Mouse (Mus musculus): ENCODE data around the gene Lama1. TPM values are rescaled to one million over a fixed set of nuclear protein-coding genes. Genes with fewer than 3 reads are reported as not detected.

The Lama1 gene
- polyA plus RNA-seq, 1 experiment: not detected

DNA sequence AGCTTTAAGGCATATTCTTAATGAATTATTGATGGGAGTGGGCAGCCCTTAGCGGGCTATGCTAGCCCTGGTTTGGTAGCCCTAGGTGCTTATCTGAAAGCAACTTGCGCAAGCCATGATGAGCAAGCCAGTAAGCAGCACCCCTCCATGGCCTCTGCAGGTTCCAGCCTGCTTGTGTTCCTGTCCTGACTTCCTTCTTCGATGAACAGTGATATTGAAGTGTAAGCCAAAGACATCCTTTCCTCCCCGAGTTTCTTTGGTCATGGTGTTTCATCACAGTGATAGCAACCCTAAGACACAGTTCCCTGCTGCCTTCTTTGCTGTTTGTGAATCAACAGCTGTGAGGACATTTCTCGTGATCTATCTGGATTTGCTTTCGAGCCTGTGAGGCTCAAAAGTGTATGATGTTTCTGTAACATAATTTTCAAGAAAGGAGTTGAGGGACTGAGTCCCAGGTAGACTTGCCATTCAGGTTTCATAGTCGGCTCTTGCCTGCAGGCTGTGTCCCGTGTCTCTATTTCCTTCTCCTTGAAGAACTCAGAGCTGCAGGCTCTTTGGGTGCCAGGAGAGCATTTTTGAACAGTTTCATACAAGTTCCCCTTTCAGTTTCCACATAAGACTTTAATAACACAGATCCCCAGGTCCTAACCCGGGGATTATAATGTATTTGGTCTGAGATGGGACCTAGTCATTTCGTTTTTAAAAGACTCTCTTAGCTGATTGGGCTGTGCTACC lies 8.1 kb downstream of the Lama1 start:
- no peak overlapping the region for H3ac ChIP-seq (ENCODE audit: control insufficient read depth, insufficient read length, low read depth)
- no peaks in the 10 kb centered on the region for H3K36me3 ChIP-seq (ENCODE audit: control insufficient read depth, insufficient read depth)
- peaks cover 23% of the 10 kb centered on the region for H3K27me3 ChIP-seq (ENCODE audit: control insufficient read depth, insufficient read depth, insufficient read length)
- no peaks in the 10 kb centered on the region for H3K79me3 ChIP-seq (ENCODE audit: low read depth)
- TF ChIP-seq FOSL1 (IDR thresholded peaks at IDR 0.05; ENCODE audit: insufficient read depth, low read length, poor library complexity, severe bottlenecking): no peak
- no peak for TF ChIP-seq MYOG (IDR thresholded peaks at IDR 0.05; ENCODE audit: control insufficient read depth, extremely low read depth, insufficient read length)
- no peak for TF ChIP-seq USF1 (IDR thresholded peaks at IDR 0.05; ENCODE audit: low read depth)
- TF ChIP-seq MYOD1 (IDR thresholded peaks at IDR 0.05; ENCODE audit: control insufficient read depth, insufficient read length, low read depth): no peak
- TF ChIP-seq CEBPB (IDR thresholded peaks at IDR 0.05; ENCODE audit: low read depth): no peak
- no peak for TF ChIP-seq MAX (IDR thresholded peaks at IDR 0.05)
- no peak for TF ChIP-seq CTCF (IDR thresholded peaks at IDR 0.05; ENCODE audit: control insufficient read depth, insufficient read depth, insufficient read length)
- no peak overlapping the region for H3K4me3 ChIP-seq (ENCODE audit: insufficient read depth, poor library complexity, severe bottlenecking)
- H3K79me2 ChIP-seq (ENCODE audit: control insufficient read depth, insufficient read depth): no peaks in the 10 kb centered on the region

- no peak overlapping the region for H3K4me3 ChIP-seq (ENCODE audit: insufficient read depth, poor library complexity, severe bottlenecking)
- H3ac ChIP-seq (ENCODE audit: control insufficient read depth, insufficient read length, low read depth): no peak overlapping the region
Observed at GRCm38 (mm10) chr17:67706372-67706771, 9.3 kb downstream of the Lama1 start.

GRCm38 (mm10) chr17:67707793-67708364 lies 10.8 kb downstream of the Lama1 start:
- no peak for TF ChIP-seq FOSL1 (IDR thresholded peaks at IDR 0.05; ENCODE audit: insufficient read depth, low read length, poor library complexity, severe bottlenecking)
- TF ChIP-seq MYOD1 (IDR thresholded peaks at IDR 0.05; ENCODE audit: control insufficient read depth, insufficient read length, low read depth): no peak
- TF ChIP-seq MAX (IDR thresholded peaks at IDR 0.05): no peak
- TF ChIP-seq MYOG (IDR thresholded peaks at IDR 0.05; ENCODE audit: control insufficient read depth, extremely low read depth, insufficient read length): no peak
- no peak for TF ChIP-seq CTCF (IDR thresholded peaks at IDR 0.05; ENCODE audit: control insufficient read depth, insufficient read depth, insufficient read length)
- TF ChIP-seq USF1 (IDR thresholded peaks at IDR 0.05; ENCODE audit: low read depth): no peak
- no peak for TF ChIP-seq CEBPB (IDR thresholded peaks at IDR 0.05; ENCODE audit: low read depth)
- Histone ChIP-seq H3K79me2 (ENCODE audit: control insufficient read depth, insufficient read depth) (no peaks in the 10 kb centered on the region), H3K79me3 (ENCODE audit: low read depth) (no peaks in the 10 kb centered on the region), H3K36me3 (ENCODE audit: control insufficient read depth, insufficient read depth) (no peaks in the 10 kb centered on the region), H3ac (ENCODE audit: control insufficient read depth, insufficient read length, low read depth) (no peak overlapping the region), H3K27me3 (ENCODE audit: control insufficient read depth, insufficient read depth, insufficient read length) (peaks cover 30% of the 10 kb centered on the region), H3K4me3 (ENCODE audit: insufficient read depth, poor library complexity, severe bottlenecking) (no peak overlapping the region)

More at GRCm38 (mm10) chr17:67706372-67706771, 9.3 kb downstream of the Lama1 start:
- Histone ChIP-seq H3K27me3 (ENCODE audit: control insufficient read depth, insufficient read depth, insufficient read length) (peaks cover 23% of the 10 kb centered on the region), H3K36me3 (ENCODE audit: control insufficient read depth, insufficient read depth) (no peaks in the 10 kb centered on the region), H3K79me3 (ENCODE audit: low read depth) (no peaks in the 10 kb centered on the region), H3K79me2 (ENCODE audit: control insufficient read depth, insufficient read depth) (no peaks in the 10 kb centered on the region)
- no peak for TF ChIP-seq MYOD1 (IDR thresholded peaks at IDR 0.05; ENCODE audit: control insufficient read depth, insufficient read length, low read depth)
- TF ChIP-seq USF1 (IDR thresholded peaks at IDR 0.05; ENCODE audit: low read depth): no peak
- no peak for TF ChIP-seq FOSL1 (IDR thresholded peaks at IDR 0.05; ENCODE audit: insufficient read depth, low read length, poor library complexity, severe bottlenecking)
- TF ChIP-seq MAX (IDR thresholded peaks at IDR 0.05): no peak

GRCm38 (mm10) chr17:67710377-67710781 lies 13.3 kb downstream of the Lama1 start:
- TF ChIP-seq MYOG (IDR thresholded peaks at IDR 0.05; ENCODE audit: control insufficient read depth, extremely low read depth, insufficient read length) (no peak), CEBPB (IDR thresholded peaks at IDR 0.05; ENCODE audit: low read depth) (no peak), MYOD1 (IDR thresholded peaks at IDR 0.05; ENCODE audit: control insufficient read depth, insufficient read length, low read depth) (no peak), MAX (IDR thresholded peaks at IDR 0.05) (no peak), USF1 (IDR thresholded peaks at IDR 0.05; ENCODE audit: low read depth) (no peak), CTCF (IDR thresholded peaks at IDR 0.05; ENCODE audit: control insufficient read depth, insufficient read depth, insufficient read length) (no peak), FOSL1 (IDR thresholded peaks at IDR 0.05; ENCODE audit: insufficient read depth, low read length, poor library complexity, severe bottlenecking) (no peak)
- Histone ChIP-seq H3K4me3 (ENCODE audit: insufficient read depth, poor library complexity, severe bottlenecking) (no peak overlapping the region), H3K79me3 (ENCODE audit: low read depth) (no peaks in the 10 kb centered on the region), H3K27me3 (ENCODE audit: control insufficient read depth, insufficient read depth, insufficient read length) (peaks cover 19% of the 10 kb centered on the region), H3K36me3 (ENCODE audit: control insufficient read depth, insufficient read depth) (no peaks in the 10 kb centered on the region), H3K79me2 (ENCODE audit: control insufficient read depth, insufficient read depth) (no peaks in the 10 kb centered on the region), H3ac (ENCODE audit: control insufficient read depth, insufficient read length, low read depth) (no peak overlapping the region)

DNA sequence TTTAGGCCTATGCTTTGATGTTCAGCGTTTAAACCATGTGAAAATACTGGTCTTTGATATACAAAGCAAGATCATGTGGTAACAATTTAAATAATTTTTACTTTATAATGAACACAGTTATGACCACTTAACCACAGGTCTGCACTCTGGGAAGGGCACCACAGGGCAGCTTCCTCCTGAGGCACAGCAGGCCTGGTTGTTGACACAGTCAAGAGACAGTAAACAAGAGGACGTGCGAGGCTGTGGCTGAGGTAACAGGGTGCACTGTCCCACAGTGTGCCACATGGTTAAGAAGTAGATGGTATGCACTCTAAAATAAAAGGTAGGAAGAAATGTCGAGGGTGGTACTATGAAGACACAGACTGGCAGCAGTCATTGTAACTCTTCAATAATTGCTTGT lies 14.3 kb downstream of the Lama1 start:
- H3K79me2 ChIP-seq (ENCODE audit: control insufficient read depth, insufficient read depth): no peaks in the 10 kb centered on the region
- H3K79me3 ChIP-seq (ENCODE audit: low read depth): no peaks in the 10 kb centered on the region
- no peak for TF ChIP-seq FOSL1 (IDR thresholded peaks at IDR 0.05; ENCODE audit: insufficient read depth, low read length, poor library complexity, severe bottlenecking)
- TF ChIP-seq USF1 (IDR thresholded peaks at IDR 0.05; ENCODE audit: low read depth): no peak
- TF ChIP-seq MYOD1 (IDR thresholded peaks at IDR 0.05; ENCODE audit: control insufficient read depth, insufficient read length, low read depth): no peak
- TF ChIP-seq CTCF (IDR thresholded peaks at IDR 0.05; ENCODE audit: control insufficient read depth, insufficient read depth, insufficient read length): no peak
- TF ChIP-seq MYOG (IDR thresholded peaks at IDR 0.05; ENCODE audit: control insufficient read depth, extremely low read depth, insufficient read length): no peak
- no peak overlapping the region for H3K4me3 ChIP-seq (ENCODE audit: insufficient read depth, poor library complexity, severe bottlenecking)
- peaks cover 19% of the 10 kb centered on the region for H3K27me3 ChIP-seq (ENCODE audit: control insufficient read depth, insufficient read depth, insufficient read length)
- no peaks in the 10 kb centered on the region for H3K36me3 ChIP-seq (ENCODE audit: control insufficient read depth, insufficient read depth)
- H3ac ChIP-seq (ENCODE audit: control insufficient read depth, insufficient read length, low read depth): no peak overlapping the region

Measured in C2C12 (cell line).